Mouse (Mus musculus): ENCODE results near the gene Sh3gl2. TPM values are rescaled to one million over a fixed set of nuclear protein-coding genes. Genes with fewer than 3 reads are reported as not detected.

Gene Sh3gl2
- polyA plus RNA-seq, 1 experiment from 2014 or later: 61.5 TPM

DNA sequence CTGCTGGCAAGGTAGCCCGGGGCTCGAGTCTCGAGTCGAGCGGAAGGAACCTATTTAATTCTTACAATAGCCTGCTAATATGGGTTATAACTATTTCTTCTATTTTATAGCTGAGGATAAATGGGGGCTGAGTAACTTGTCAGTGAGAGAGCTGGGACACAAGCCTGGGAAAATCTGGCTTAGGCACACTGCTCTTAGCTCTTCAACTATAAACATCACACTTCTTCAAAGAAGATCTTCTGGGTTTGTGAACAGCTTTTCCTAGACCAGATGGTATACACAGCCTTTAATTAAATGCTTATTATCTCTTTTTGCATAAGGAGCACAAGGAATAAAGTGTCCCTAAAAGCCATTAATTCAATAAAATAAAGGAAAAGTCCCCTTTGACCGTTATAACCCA, 278.7 kb downstream of the Sh3gl2 start:
- WGBS: 86% methylated on average over 6 of the region's 6 CpGs
- ATAC-seq: peak; percentile 67; the same call in 1 of the 2 replicates
- no peaks in the 10 kb centered on the region for H3K27me3 ChIP-seq (replicated peaks; ENCODE audit: control insufficient read depth, insufficient read depth, low read length)

DNA sequence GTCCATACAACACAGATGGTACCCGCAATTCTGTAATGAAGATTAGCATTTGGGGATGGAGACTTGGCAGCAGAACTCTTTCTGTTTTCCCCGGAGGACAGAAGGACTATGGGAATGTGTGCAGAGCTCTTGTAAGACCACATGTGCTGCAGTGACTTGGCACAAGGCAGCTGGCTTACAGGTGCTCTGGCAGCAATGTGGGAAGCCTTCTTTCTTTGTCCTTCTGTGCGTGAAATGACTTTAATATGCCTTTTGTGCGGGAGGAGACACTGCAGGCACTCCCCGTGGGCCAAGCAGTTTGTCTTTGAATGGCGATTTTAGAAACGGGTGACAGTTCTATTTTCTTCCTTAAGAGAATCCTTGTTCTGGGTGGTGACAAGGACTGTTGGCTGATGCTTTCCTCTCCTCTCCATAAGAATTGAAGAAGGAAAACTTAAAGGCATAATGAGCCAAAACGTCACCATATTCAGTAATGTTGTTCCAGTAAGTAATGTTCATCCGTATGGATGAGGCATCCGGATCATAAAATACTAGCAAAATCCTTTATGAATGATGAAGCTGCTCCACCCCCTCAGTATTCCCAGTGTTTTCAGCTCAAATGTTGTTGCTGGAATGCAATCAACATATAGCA, 281.5 kb downstream of the Sh3gl2 start:
- no peak overlapping the region; the same call in 1 of the 2 replicates for H3K27ac ChIP-seq (ENCODE audit: low read depth, low read length)
- peak; percentile 67; the same call in 1 of the 2 replicates for ATAC-seq

More for the DNA sequence above, 278.7 kb downstream of the Sh3gl2 start:
- Histone ChIP-seq H3K4me2 (ENCODE audit: low read length) (no peak overlapping the region), H3K9ac (ENCODE audit: low read length) (no peak overlapping the region), H3K4me3 (ENCODE audit: low read depth, low read length) (no peak overlapping the region), H3K4me1 (ENCODE audit: control insufficient read depth, insufficient read depth, low read length) (peaks cover 3% of the 10 kb centered on the region; the same call in 1 of the 2 replicates), H3K27ac (ENCODE audit: low read depth, low read length) (no peak overlapping the region), H3K9me3 (replicated peaks; ENCODE audit: control insufficient read depth, low read length) (no peaks in the 10 kb centered on the region), H3K36me3 (ENCODE audit: control insufficient read depth, insufficient read depth, low read length) (no peaks in the 10 kb centered on the region)
- DNase-seq (ENCODE audit: low spot score): peak; percentile 53

DNA sequence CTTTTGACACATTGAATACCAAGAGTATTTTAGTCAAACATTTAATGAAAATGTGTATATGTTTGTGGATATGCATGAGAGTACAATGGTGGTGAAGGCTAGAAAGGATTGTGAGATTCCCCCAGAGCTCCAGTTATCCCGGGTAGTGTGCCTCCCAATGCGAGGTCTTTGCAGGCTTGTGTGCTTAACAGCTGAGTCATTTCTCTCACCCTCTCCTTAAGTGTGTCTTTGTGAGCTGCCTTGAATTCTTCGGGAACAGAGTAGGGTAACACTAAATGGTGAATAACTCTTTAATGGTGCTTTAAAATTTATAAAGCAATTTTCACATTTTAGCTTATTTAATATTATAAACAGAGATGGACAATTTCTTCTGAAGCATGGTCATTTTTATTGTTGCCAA, 300.8 kb downstream of the Sh3gl2 start:
- DNase-seq (ENCODE audit: low spot score): no peak
- Histone ChIP-seq H3K4me1 (ENCODE audit: control insufficient read depth, insufficient read depth, low read length) (no peaks in the 10 kb centered on the region), H3K4me3 (ENCODE audit: low read depth, low read length) (no peak overlapping the region), H3K27ac (ENCODE audit: low read depth, low read length) (no peak overlapping the region), H3K9ac (ENCODE audit: low read length) (no peak overlapping the region), H3K9me3 (replicated peaks; ENCODE audit: control insufficient read depth, low read length) (no peaks in the 10 kb centered on the region), H3K27me3 (replicated peaks; ENCODE audit: control insufficient read depth, insufficient read depth, low read length) (no peaks in the 10 kb centered on the region), H3K36me3 (ENCODE audit: control insufficient read depth, insufficient read depth, low read length) (no peaks in the 10 kb centered on the region), H3K4me2 (ENCODE audit: low read length) (no peak overlapping the region)
- 66% methylated on average over 3 of the region's 3 CpGs for WGBS
- no peak for ATAC-seq

More for the DNA sequence above, 281.5 kb downstream of the Sh3gl2 start:
- Histone ChIP-seq H3K4me1 (ENCODE audit: control insufficient read depth, insufficient read depth, low read length) (peaks cover 3% of the 10 kb centered on the region; the same call in 1 of the 2 replicates), H3K27me3 (replicated peaks; ENCODE audit: control insufficient read depth, insufficient read depth, low read length) (no peaks in the 10 kb centered on the region), H3K36me3 (ENCODE audit: control insufficient read depth, insufficient read depth, low read length) (no peaks in the 10 kb centered on the region), H3K4me3 (ENCODE audit: low read depth, low read length) (no peak overlapping the region), H3K9me3 (replicated peaks; ENCODE audit: control insufficient read depth, low read length) (no peaks in the 10 kb centered on the region), H3K9ac (ENCODE audit: low read length) (no peak overlapping the region), H3K4me2 (ENCODE audit: low read length) (no peak overlapping the region)
- DNase-seq (ENCODE audit: low spot score): peak; percentile 55
- 55% methylated on average over 10 of the region's 10 CpGs for WGBS

DNA sequence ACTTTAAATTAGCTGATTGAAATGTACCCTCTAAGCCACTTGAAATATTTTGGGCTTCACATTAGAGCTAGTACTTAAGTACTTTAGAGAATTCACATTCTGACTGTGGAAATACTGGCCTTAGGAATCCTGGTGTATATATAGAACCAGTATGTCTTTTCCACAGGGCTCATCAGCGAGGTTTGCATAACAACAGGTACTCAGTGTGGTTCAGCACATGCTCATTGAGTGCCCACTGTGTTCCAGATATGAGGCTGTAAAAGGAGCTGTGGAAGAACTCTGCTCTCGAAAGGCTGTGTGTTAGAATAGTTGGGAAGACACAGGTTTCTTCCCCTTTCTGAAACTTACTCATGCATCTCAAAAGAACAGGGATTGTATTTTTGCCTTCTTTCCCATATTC, 302.1 kb downstream of the Sh3gl2 start:
- Histone ChIP-seq H3K27me3 (replicated peaks; ENCODE audit: control insufficient read depth, insufficient read depth, low read length) (no peaks in the 10 kb centered on the region), H3K4me2 (ENCODE audit: low read length) (no peak overlapping the region), H3K27ac (ENCODE audit: low read depth, low read length) (no peak overlapping the region), H3K4me3 (ENCODE audit: low read depth, low read length) (no peak overlapping the region), H3K4me1 (ENCODE audit: control insufficient read depth, insufficient read depth, low read length) (no peaks in the 10 kb centered on the region), H3K9ac (ENCODE audit: low read length) (no peak overlapping the region), H3K36me3 (ENCODE audit: control insufficient read depth, insufficient read depth, low read length) (no peaks in the 10 kb centered on the region), H3K9me3 (replicated peaks; ENCODE audit: control insufficient read depth, low read length) (no peaks in the 10 kb centered on the region)
- 70% methylated on average over 2 of the region's 2 CpGs for WGBS
- no peak for ATAC-seq
- DNase-seq (ENCODE audit: low spot score): no peak

DNA sequence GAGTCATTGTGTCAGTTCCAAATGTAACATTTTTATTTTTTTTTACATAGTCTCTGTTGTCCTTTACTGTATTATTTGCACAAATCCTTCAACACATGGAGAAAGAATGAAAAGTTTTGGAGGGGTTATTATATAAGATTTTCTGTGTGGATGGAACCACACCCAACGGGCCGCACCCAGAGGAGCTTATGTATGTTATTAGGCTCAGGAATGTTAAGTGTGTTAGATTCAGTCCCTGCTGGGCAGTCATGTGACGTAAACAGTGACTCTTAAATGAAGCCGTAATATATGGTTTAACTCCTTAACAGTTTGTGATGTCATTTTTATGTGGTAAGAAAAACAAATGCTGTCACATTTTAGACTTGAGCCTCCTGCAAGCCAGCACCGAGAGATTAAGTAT, 302.6 kb downstream of the Sh3gl2 start:
- Histone ChIP-seq H3K4me1 (ENCODE audit: control insufficient read depth, insufficient read depth, low read length) (no peaks in the 10 kb centered on the region), H3K27ac (ENCODE audit: low read depth, low read length) (no peak overlapping the region), H3K9ac (ENCODE audit: low read length) (no peak overlapping the region), H3K4me3 (ENCODE audit: low read depth, low read length) (no peak overlapping the region), H3K36me3 (ENCODE audit: control insufficient read depth, insufficient read depth, low read length) (no peaks in the 10 kb centered on the region), H3K4me2 (ENCODE audit: low read length) (no peak overlapping the region), H3K27me3 (replicated peaks; ENCODE audit: control insufficient read depth, insufficient read depth, low read length) (peaks cover 2% of the 10 kb centered on the region; the same call in 1 of the 2 replicates), H3K9me3 (replicated peaks; ENCODE audit: control insufficient read depth, low read length) (no peaks in the 10 kb centered on the region)
- no peak for DNase-seq (ENCODE audit: low spot score)
- ATAC-seq: no peak
- WGBS: 84% methylated on average over 5 of the region's 5 CpGs

DNA sequence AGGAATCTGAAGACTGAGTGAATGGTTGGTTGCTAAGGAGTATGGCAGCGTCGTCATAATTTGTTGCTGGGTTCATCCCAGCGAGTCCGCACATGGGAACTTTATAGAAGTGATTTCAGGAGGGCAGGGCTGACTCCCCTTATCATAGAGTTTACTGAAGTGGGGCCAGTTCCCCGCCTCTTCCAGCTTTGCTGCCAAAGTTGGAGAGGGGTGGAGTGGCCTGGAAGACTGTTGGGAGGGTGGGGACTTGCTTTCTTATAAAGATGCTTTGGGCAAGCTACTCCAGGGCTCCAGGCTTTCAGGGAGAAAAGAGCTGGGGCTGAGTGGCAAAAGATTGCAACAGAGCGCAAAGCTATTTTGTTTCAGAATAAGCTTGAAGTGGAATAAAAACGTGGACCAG, 308.4 kb downstream of the Sh3gl2 start:
- WGBS: 39% methylated on average over 7 of the region's 7 CpGs
- Histone ChIP-seq H3K27ac (ENCODE audit: low read depth, low read length) (no peak overlapping the region), H3K9me3 (replicated peaks; ENCODE audit: control insufficient read depth, low read length) (no peaks in the 10 kb centered on the region), H3K9ac (ENCODE audit: low read length) (no peak overlapping the region), H3K4me2 (ENCODE audit: low read length) (peak overlapping the region; percentile 98), H3K36me3 (ENCODE audit: control insufficient read depth, insufficient read depth, low read length) (no peaks in the 10 kb centered on the region), H3K4me3 (ENCODE audit: low read depth, low read length) (no peak overlapping the region), H3K27me3 (replicated peaks; ENCODE audit: control insufficient read depth, insufficient read depth, low read length) (peaks cover 2% of the 10 kb centered on the region; the same call in 1 of the 2 replicates), H3K4me1 (ENCODE audit: control insufficient read depth, insufficient read depth, low read length) (peaks cover 12% of the 10 kb centered on the region)
- ATAC-seq (no peak; the same call in 1 of the 2 replicates), DNase-seq (ENCODE audit: low spot score) (peak; percentile 24)

DNA sequence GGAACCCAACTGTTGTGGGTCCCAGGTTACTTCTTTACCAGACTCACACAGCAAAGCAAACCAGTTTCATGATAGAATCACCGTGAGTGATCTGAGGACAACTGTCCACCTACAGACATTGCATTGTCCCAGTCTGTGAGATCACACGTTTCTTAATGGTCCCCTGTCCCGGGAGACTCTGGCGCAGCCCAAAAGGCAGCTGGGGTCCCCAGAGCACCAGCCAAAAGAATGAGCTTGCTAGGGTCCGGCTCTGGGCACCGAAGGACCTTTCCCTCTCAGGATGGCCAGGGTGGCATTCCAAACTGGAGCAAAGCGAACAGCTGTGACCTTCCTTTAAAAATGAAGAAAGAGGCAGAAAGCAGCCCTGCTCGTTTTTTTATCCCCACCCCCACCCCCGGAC, 308.9 kb downstream of the Sh3gl2 start, which contains the start of gene Adamtsl1:
TSS of gene Adamtsl1 (plus strand) at position 381 of the 400 bp plus-strand sequence.
- Histone ChIP-seq H3K27me3 (replicated peaks; ENCODE audit: control insufficient read depth, insufficient read depth, low read length) (peaks cover 2% of the 10 kb centered on the region; the same call in 1 of the 2 replicates), H3K36me3 (ENCODE audit: control insufficient read depth, insufficient read depth, low read length) (no peaks in the 10 kb centered on the region), H3K4me1 (ENCODE audit: control insufficient read depth, insufficient read depth, low read length) (peaks cover 12% of the 10 kb centered on the region), H3K27ac (ENCODE audit: low read depth, low read length) (no peak within 1 kb of the TSS), H3K4me3 (ENCODE audit: low read depth, low read length) (peak within 1 kb of the TSS; percentile 50), H3K9ac (ENCODE audit: low read length) (peak within 1 kb of the TSS; percentile 67), H3K4me2 (ENCODE audit: low read length) (peak within 1 kb of the TSS; percentile 98), H3K9me3 (replicated peaks; ENCODE audit: control insufficient read depth, low read length) (no peaks in the 10 kb centered on the region)
- ATAC-seq (peak; percentile 37), DNase-seq (ENCODE audit: low spot score) (peak; percentile 10)
- WGBS: 2% methylated on average over 9 of the region's 9 CpGs

DNA sequence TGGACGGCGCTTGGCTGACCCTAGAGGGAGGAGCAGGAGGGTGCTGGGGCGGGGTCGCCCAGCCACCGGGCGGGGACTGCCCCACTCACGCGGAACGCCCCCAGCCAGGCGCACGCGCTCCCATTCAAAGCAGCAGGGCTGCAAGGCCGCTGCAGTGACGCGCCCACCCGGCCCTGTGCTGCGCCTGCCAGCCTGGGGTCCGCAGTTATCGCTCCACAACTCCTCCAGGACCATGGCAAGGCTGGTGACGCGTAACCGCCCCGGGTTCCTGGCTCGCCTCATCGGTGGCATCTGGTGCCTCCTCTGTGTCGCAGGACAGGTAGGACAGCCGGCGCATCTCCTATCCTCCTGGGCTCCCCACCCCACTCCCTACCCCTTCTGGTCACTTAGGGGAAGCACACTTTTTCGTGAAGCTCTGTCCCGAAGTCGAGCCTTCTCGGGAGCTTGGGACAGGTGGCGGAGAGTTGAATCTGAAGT, 309.3 kb downstream of the Sh3gl2 start:
- ATAC-seq: peak; percentile 93
- no peaks in the 10 kb centered on the region for H3K36me3 ChIP-seq (ENCODE audit: control insufficient read depth, insufficient read depth, low read length)

DNA sequence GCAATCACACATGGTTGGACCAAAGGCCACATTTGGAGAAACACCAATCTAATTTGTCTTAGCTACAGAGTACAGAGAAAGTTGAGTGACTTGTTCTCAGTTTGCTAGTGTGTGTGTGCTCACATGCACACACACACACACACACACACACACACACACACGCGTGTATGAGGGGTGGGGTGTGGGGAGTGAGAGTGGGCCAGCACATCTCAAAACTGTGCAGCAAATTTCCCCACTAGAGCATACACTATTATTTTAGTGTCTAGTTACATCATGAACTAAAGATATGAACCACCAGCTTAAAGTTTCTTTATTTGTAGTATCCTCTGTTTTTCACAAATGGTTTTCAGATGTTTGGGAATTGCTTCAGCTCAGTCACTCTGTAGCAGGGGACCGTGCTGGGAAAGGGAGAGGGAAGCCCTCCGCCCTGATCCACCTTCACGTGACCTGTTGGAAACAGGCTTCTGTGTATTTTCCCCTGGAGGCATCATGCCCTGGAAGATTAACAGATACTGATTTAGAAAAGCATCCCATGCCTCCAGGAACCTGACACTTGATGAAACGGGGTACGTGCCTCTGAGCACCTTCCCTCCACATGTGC, 322.1 kb downstream of the Sh3gl2 start:
- H3K4me1 ChIP-seq (ENCODE audit: control insufficient read depth, insufficient read depth, low read length): no peaks in the 10 kb centered on the region
- no peak for DNase-seq (ENCODE audit: low spot score)
- ATAC-seq: no peak
- H3K36me3 ChIP-seq (ENCODE audit: control insufficient read depth, insufficient read depth, low read length): no peaks in the 10 kb centered on the region
- H3K27ac ChIP-seq (ENCODE audit: low read depth, low read length): no peak overlapping the region
- no peak overlapping the region for H3K4me2 ChIP-seq (ENCODE audit: low read length)
- H3K4me3 ChIP-seq (ENCODE audit: low read depth, low read length): no peak overlapping the region
- 92% methylated on average over 7 of the region's 7 CpGs for WGBS
- H3K27me3 ChIP-seq (replicated peaks; ENCODE audit: control insufficient read depth, insufficient read depth, low read length): no peaks in the 10 kb centered on the region
- H3K9ac ChIP-seq (ENCODE audit: low read length): no peak overlapping the region
- H3K9me3 ChIP-seq (replicated peaks; ENCODE audit: control insufficient read depth, low read length): no peaks in the 10 kb centered on the region

More for the DNA sequence above, 309.3 kb downstream of the Sh3gl2 start:
- peaks cover 12% of the 10 kb centered on the region for H3K4me1 ChIP-seq (ENCODE audit: control insufficient read depth, insufficient read depth, low read length)
- peak overlapping the region; percentile 67 for H3K9ac ChIP-seq (ENCODE audit: low read length)
- DNase-seq (ENCODE audit: low spot score): peak; percentile 58
- WGBS: under 1% methylated on average over 33 of the region's 33 CpGs
- H3K27me3 ChIP-seq (replicated peaks; ENCODE audit: control insufficient read depth, insufficient read depth, low read length): peaks cover 2% of the 10 kb centered on the region; the same call in 1 of the 2 replicates
- H3K27ac ChIP-seq (ENCODE audit: low read depth, low read length): no peak overlapping the region
- peak overlapping the region; percentile 98 for H3K4me2 ChIP-seq (ENCODE audit: low read length)
- H3K4me3 ChIP-seq (ENCODE audit: low read depth, low read length): peak overlapping the region; percentile 50
- no peaks in the 10 kb centered on the region for H3K9me3 ChIP-seq (replicated peaks; ENCODE audit: control insufficient read depth, low read length)

Measured in forebrain, embryonic 14.5 days (tissue).